Comparison of ENCODE assay signal across 24 mouse cellular contexts in the genomic region with DNA sequence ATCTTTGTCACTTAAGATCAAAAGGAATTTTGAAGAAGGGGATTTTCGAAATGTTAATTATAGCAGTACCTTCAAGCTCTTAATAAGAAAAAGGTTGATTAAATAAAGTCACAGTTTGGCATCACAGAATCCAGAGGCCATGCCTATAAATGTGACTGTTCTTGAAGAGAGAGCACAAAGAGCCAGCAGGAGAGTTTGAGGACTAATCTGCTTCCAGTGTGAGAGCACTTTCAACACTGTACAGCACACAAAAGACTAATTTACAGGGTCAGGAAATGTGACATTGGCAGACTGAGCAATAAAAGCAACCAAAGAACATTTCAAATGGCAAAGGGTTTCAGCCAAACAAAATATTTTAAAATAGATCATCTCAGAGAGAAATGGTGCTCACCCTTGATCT.
DNase-seq lines count a peak whose midpoint lies in the region; ATAC-seq and TF ChIP-seq lines count a peak whose summit lies in the region.
"Had no signal": no experiment of that assay in that cellular context is flagged by ENCODE, and none has a peak within 500 bp of the region (broad histone marks: within the 10 kb centered on the region; RNA-seq: fewer than 3 reads in every experiment).

No protein-coding gene starts in this region.

- H3K4me2 ChIP-seq in forebrain, embryonic 13.5 days, result no peak overlapping the region
- H3K4me2 ChIP-seq in forebrain, postnatal 0 days (ENCODE audit: low read depth), result no peak overlapping the region
- H3K4me2 ChIP-seq in midbrain, embryonic 14.5 days (ENCODE audit: low read length), result no peak overlapping the region
- no peak overlapping the region for H3K4me2 ChIP-seq in midbrain, postnatal 0 days (ENCODE audit: low read depth, low read length, poor library complexity, severe bottlenecking)
- H3K4me2 ChIP-seq: embryonic facial prominence, embryonic 12.5 days; embryonic facial prominence, embryonic 15.5 days; heart, embryonic 11.5 days; hindbrain, embryonic 12.5 days; hindbrain, embryonic 15.5 days had no signal

- H3K36me3 ChIP-seq in forebrain, embryonic 13.5 days (ENCODE audit: poor library complexity, severe bottlenecking), result no peaks in the 10 kb centered on the region
- no peaks in the 10 kb centered on the region for H3K36me3 ChIP-seq in forebrain, postnatal 0 days (ENCODE audit: insufficient read depth)
- H3K36me3 ChIP-seq in midbrain, embryonic 14.5 days (ENCODE audit: control insufficient read depth, insufficient read depth, low read length), result no peaks in the 10 kb centered on the region
- no peaks in the 10 kb centered on the region for H3K36me3 ChIP-seq in midbrain, postnatal 0 days (ENCODE audit: insufficient read depth, low read length)
- H3K36me3 ChIP-seq: embryonic facial prominence, embryonic 12.5 days; embryonic facial prominence, embryonic 15.5 days; hindbrain, embryonic 12.5 days; hindbrain, embryonic 15.5 days had no signal

- no peaks in the 10 kb centered on the region for H3K9me3 ChIP-seq in forebrain, embryonic 13.5 days (replicated peaks)
- no peaks in the 10 kb centered on the region for H3K9me3 ChIP-seq in forebrain, postnatal 0 days (ENCODE audit: low read length)
- no peaks in the 10 kb centered on the region for H3K9me3 ChIP-seq in midbrain, embryonic 14.5 days (ENCODE audit: control insufficient read depth, low read length)
- H3K9me3 ChIP-seq in midbrain, postnatal 0 days (ENCODE audit: low read length), result no peaks in the 10 kb centered on the region
- H3K9me3 ChIP-seq: embryonic facial prominence, embryonic 12.5 days; embryonic facial prominence, embryonic 15.5 days; hindbrain, embryonic 12.5 days; hindbrain, embryonic 15.5 days had no signal

- no peak for DNase-seq in forebrain, postnatal 0 days
- DNase-seq in midbrain, embryonic 14.5 days, result peak; percentile 6
- DNase-seq in midbrain, postnatal 0 days (ENCODE audit: low spot score), result no peak
- peak; percentile 11 for DNase-seq in brain, adult 2 months (ENCODE audit: low read depth, low spot score)
- no peak for DNase-seq in yolk sac, embryonic 10.5 days (ENCODE audit: low spot score)
- DNase-seq: adrenal gland, adult 8-10 months; adrenal gland, postnatal 25 days; cerebellum, adult 11 months; cerebellum, adult 2 months; cerebellum, adult 9-11 months; cerebellum, postnatal 25 days; gastrocnemius, adult 2 months; gastrocnemius, postnatal 14 days; heart, adult 11 months had no signal

- H3K9ac ChIP-seq in forebrain, embryonic 13.5 days, result no peak overlapping the region
- no peak overlapping the region for H3K9ac ChIP-seq in forebrain, postnatal 0 days
- H3K9ac ChIP-seq in midbrain, embryonic 14.5 days (replicated peaks; ENCODE audit: low read length), result no peak overlapping the region
- no peak overlapping the region for H3K9ac ChIP-seq in midbrain, postnatal 0 days (replicated peaks; ENCODE audit: low read length, poor library complexity, severe bottlenecking)
- H3K9ac ChIP-seq: embryonic facial prominence, embryonic 12.5 days; embryonic facial prominence, embryonic 15.5 days; hindbrain, embryonic 12.5 days; hindbrain, embryonic 15.5 days had no signal

- no peaks in the 10 kb centered on the region for H3K4me1 ChIP-seq in forebrain, embryonic 13.5 days
- no peaks in the 10 kb centered on the region for H3K4me1 ChIP-seq in forebrain, postnatal 0 days (ENCODE audit: insufficient read depth)
- no peaks in the 10 kb centered on the region for H3K4me1 ChIP-seq in midbrain, embryonic 14.5 days (ENCODE audit: control insufficient read depth, insufficient read depth, low read length)
- no peaks in the 10 kb centered on the region for H3K4me1 ChIP-seq in midbrain, postnatal 0 days (ENCODE audit: insufficient read depth, low read length)
- H3K4me1 ChIP-seq: embryonic facial prominence, embryonic 12.5 days; embryonic facial prominence, embryonic 15.5 days; hindbrain, embryonic 12.5 days; hindbrain, embryonic 15.5 days had no signal

- no peaks in the 10 kb centered on the region for H3K27me3 ChIP-seq in forebrain, embryonic 13.5 days
- H3K27me3 ChIP-seq in forebrain, postnatal 0 days (ENCODE audit: insufficient read depth, low read length), result no peaks in the 10 kb centered on the region
- H3K27me3 ChIP-seq in midbrain, embryonic 14.5 days (ENCODE audit: control insufficient read depth, insufficient read depth, low read length), result no peaks in the 10 kb centered on the region
- H3K27me3 ChIP-seq in midbrain, postnatal 0 days (ENCODE audit: insufficient read depth, low read length), result no peaks in the 10 kb centered on the region
- H3K27me3 ChIP-seq: embryonic facial prominence, embryonic 12.5 days; embryonic facial prominence, embryonic 15.5 days; hindbrain, embryonic 12.5 days; hindbrain, embryonic 15.5 days had no signal

- no peak overlapping the region for H3K27ac ChIP-seq in forebrain, embryonic 13.5 days
- H3K27ac ChIP-seq in forebrain, postnatal 0 days (ENCODE audit: low read depth, low read length), result no peak overlapping the region
- no peak overlapping the region for H3K27ac ChIP-seq in midbrain, embryonic 14.5 days (replicated peaks; ENCODE audit: low read depth, low read length)
- H3K27ac ChIP-seq in midbrain, postnatal 0 days (ENCODE audit: low read depth, low read length), result no peak overlapping the region
- H3K27ac ChIP-seq: embryonic facial prominence, embryonic 12.5 days; embryonic facial prominence, embryonic 15.5 days; gastrocnemius, adult 2 months; hindbrain, embryonic 12.5 days; hindbrain, embryonic 15.5 days had no signal

- peak; percentile 59; the same call in 1 of the 2 replicates for ATAC-seq in forebrain, embryonic 13.5 days
- no peak for ATAC-seq in forebrain, postnatal 0 days
- no peak for ATAC-seq in midbrain, embryonic 14.5 days (ENCODE audit: low FRiP score, low TSS enrichment)
- ATAC-seq in midbrain, postnatal 0 days (ENCODE audit: low FRiP score), result no peak
- ATAC-seq: activated CD4-positive, CD25-positive, alpha-beta regulatory T cell, adult 4 months; CD4-positive, CD25-positive, alpha-beta regulatory T cell, adult 4 months; forebrain, embryonic 16.5 days; intestine, postnatal 0 days had no signal

- 16% methylated on average over 1 of the region's 1 CpGs for WGBS in forebrain, embryonic 13.5 days
- WGBS in forebrain, postnatal 0 days, result 16% methylated on average over 1 of the region's 1 CpGs
- WGBS in midbrain, embryonic 14.5 days, result 47% methylated on average over 1 of the region's 1 CpGs
- 43% methylated on average over 1 of the region's 1 CpGs for WGBS in midbrain, postnatal 0 days

- no peak for TF ChIP-seq CTCF in forebrain, postnatal 0 days (IDR thresholded peaks at IDR 0.05; ENCODE audit: low read depth)
- TF ChIP-seq CTCF in midbrain, postnatal 0 days (IDR thresholded peaks at IDR 0.05), result no peak

- H3K4me3 ChIP-seq in forebrain, embryonic 13.5 days, result no peak overlapping the region
- no peak overlapping the region for H3K4me3 ChIP-seq in forebrain, postnatal 0 days (ENCODE audit: low read depth, low read length)
- no peak overlapping the region for H3K4me3 ChIP-seq in midbrain, embryonic 14.5 days (replicated peaks; ENCODE audit: low read depth, low read length)
- no peak overlapping the region for H3K4me3 ChIP-seq in midbrain, postnatal 0 days (ENCODE audit: low read depth, low read length)
- H3K4me3 ChIP-seq: embryonic facial prominence, embryonic 12.5 days; embryonic facial prominence, embryonic 15.5 days; gastrocnemius, adult 2 months; hindbrain, embryonic 12.5 days; hindbrain, embryonic 15.5 days had no signal

Comparison
In these comparisons a context has a peak if more than half of its experiments do, and no peak if none do; other contexts are left out.
1. DNase-seq: peak in midbrain, embryonic 14.5 days (single experiment) and brain, adult 2 months (single experiment); none in forebrain, postnatal 0 days (single experiment), midbrain, postnatal 0 days (single experiment) and yolk sac, embryonic 10.5 days (single experiment).